Mouse (Mus musculus): ENCODE measurements around the gene Aak1. TPM values are rescaled to one million over a fixed set of nuclear protein-coding genes. Genes with fewer than 3 reads are reported as not detected.

The Aak1 gene
- polyA plus RNA-seq, 1 experiment from 2014 or later, result 39.3 TPM

GRCm38 (mm10) chr6:86947100-86947499 is 97.8 kb downstream of the Aak1 start:
- 70% methylated on average over 8 of the region's 8 CpGs for WGBS
- H3K9ac ChIP-seq (replicated peaks), result no peak overlapping the region
- no peak overlapping the region for H3K27ac ChIP-seq (replicated peaks)
- H3K4me1 ChIP-seq, result no peaks in the 10 kb centered on the region
- H3K27me3 ChIP-seq, result no peaks in the 10 kb centered on the region
- H3K36me3 ChIP-seq, result peaks cover 28% of the 10 kb centered on the region
- no peak overlapping the region for H3K4me3 ChIP-seq
- no peaks in the 10 kb centered on the region for H3K9me3 ChIP-seq
- H3K4me2 ChIP-seq (replicated peaks), result no peak overlapping the region
- ATAC-seq (replicated peaks), result no peak

- H3K9ac ChIP-seq (replicated peaks), result no peak overlapping the region
- no peak overlapping the region for H3K27ac ChIP-seq (replicated peaks)
- WGBS, result 82% methylated on average over 2 of the region's 2 CpGs
- H3K9me3 ChIP-seq, result no peaks in the 10 kb centered on the region
- H3K4me1 ChIP-seq, result no peaks in the 10 kb centered on the region
- H3K4me2 ChIP-seq (replicated peaks), result no peak overlapping the region
- no peak overlapping the region for H3K4me3 ChIP-seq
- H3K36me3 ChIP-seq, result peaks cover 31% of the 10 kb centered on the region
- ATAC-seq (replicated peaks), result no peak
- no peaks in the 10 kb centered on the region for H3K27me3 ChIP-seq
These were observed 99.4 kb downstream of the Aak1 start for GRCm38 (mm10) chr6:86948746-86949145.

- H3K9ac ChIP-seq (replicated peaks), result no peak overlapping the region
- no peak for ATAC-seq (replicated peaks)
- H3K9me3 ChIP-seq, result no peaks in the 10 kb centered on the region
- H3K27ac ChIP-seq (replicated peaks), result no peak overlapping the region
- no peaks in the 10 kb centered on the region for H3K4me1 ChIP-seq
- H3K4me2 ChIP-seq (replicated peaks), result no peak overlapping the region
- WGBS, result 76% methylated on average over 1 of the region's 1 CpGs
- H3K36me3 ChIP-seq, result peaks cover 34% of the 10 kb centered on the region
- no peaks in the 10 kb centered on the region for H3K27me3 ChIP-seq
- no peak overlapping the region for H3K4me3 ChIP-seq
These were observed 100.8 kb downstream of the Aak1 start for GRCm38 (mm10) chr6:86950141-86950540.

DNA sequence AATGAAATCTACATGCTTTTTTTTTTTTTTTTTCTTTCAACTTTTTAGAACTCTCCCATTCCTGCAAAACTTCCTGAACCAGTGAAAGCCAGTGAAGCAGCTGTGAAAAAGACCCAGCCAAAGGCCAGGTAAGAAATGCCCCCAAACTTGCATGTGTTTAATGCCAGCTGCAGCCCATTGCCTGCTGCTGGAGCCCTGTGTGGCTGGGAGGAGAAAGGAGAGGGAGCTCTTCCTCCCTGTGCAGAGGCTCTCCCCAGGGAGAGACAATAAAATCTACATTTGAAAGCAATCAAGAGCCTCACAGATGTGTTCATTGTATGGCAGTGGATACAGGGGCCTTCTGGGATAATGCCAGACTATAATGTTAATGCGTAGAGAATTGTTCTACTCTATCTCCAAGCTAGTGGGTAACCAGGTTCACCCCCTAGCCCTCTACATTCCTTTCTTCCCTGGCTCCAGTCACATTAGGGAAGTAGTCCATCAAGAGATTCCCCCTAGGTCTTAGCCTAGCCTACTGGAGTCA is 101.5 kb downstream of the Aak1 start:
- H3K27ac ChIP-seq (replicated peaks), result no peak overlapping the region
- H3K4me1 ChIP-seq, result no peaks in the 10 kb centered on the region
- H3K27me3 ChIP-seq, result no peaks in the 10 kb centered on the region
- peaks cover 32% of the 10 kb centered on the region for H3K36me3 ChIP-seq
- 65% methylated on average over 1 of the region's 1 CpGs for WGBS
- no peak overlapping the region for H3K4me2 ChIP-seq (replicated peaks)
- no peaks in the 10 kb centered on the region for H3K9me3 ChIP-seq
- no peak overlapping the region for H3K9ac ChIP-seq (replicated peaks)
- H3K4me3 ChIP-seq, result no peak overlapping the region
- no peak for ATAC-seq (replicated peaks)

DNA sequence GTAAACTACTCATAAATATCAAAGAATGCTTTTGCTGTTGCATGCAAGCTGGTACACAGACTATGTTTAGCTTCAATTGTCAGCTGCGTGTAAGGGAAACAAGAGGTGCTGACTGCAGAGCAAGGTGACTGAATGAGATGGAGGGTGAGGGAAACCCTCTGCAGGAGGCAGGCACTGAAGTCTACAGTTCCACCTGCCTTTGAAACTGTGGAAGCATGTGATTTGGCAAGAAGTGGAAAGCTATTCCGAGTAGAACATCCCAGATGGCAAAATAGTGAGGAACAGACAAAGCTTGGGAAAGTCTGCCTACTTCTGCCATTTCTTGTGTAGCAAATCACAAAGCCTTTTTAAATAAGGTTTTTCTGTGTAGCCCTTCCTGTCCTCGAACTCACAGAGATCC is 106.4 kb downstream of the Aak1 start:
- H3K4me3 ChIP-seq, result no peak overlapping the region
- H3K9ac ChIP-seq (replicated peaks), result no peak overlapping the region
- WGBS, result 77% methylated on average over 3 of the region's 3 CpGs
- peaks cover 58% of the 10 kb centered on the region for H3K36me3 ChIP-seq
- no peaks in the 10 kb centered on the region for H3K27me3 ChIP-seq
- H3K4me2 ChIP-seq (replicated peaks), result no peak overlapping the region
- no peak for ATAC-seq (replicated peaks)
- no peak overlapping the region for H3K27ac ChIP-seq (replicated peaks)
- no peaks in the 10 kb centered on the region for H3K9me3 ChIP-seq
- no peaks in the 10 kb centered on the region for H3K4me1 ChIP-seq

GRCm38 (mm10) chr6:86956206-86956605 is 106.9 kb downstream of the Aak1 start:
- Histone ChIP-seq H3K27ac (replicated peaks) (no peak overlapping the region), H3K9me3 (no peaks in the 10 kb centered on the region), H3K9ac (replicated peaks) (no peak overlapping the region), H3K27me3 (no peaks in the 10 kb centered on the region), H3K4me2 (replicated peaks) (no peak overlapping the region), H3K4me3 (no peak overlapping the region), H3K36me3 (peaks cover 57% of the 10 kb centered on the region), H3K4me1 (no peaks in the 10 kb centered on the region)
- ATAC-seq (replicated peaks), result no peak

- Histone ChIP-seq H3K4me2 (replicated peaks) (no peak overlapping the region), H3K9ac (replicated peaks) (no peak overlapping the region), H3K9me3 (no peaks in the 10 kb centered on the region), H3K27ac (replicated peaks) (no peak overlapping the region), H3K36me3 (peaks cover 57% of the 10 kb centered on the region), H3K4me1 (no peaks in the 10 kb centered on the region), H3K27me3 (no peaks in the 10 kb centered on the region), H3K4me3 (no peak overlapping the region)
- WGBS, result 96% methylated on average over 1 of the region's 1 CpGs
- no peak for ATAC-seq (replicated peaks)
These were observed 109.7 kb downstream of the Aak1 start for GRCm38 (mm10) chr6:86959006-86959405.

- no peaks in the 10 kb centered on the region for H3K9me3 ChIP-seq
- no peaks in the 10 kb centered on the region for H3K4me1 ChIP-seq
- WGBS, result 94% methylated on average over 7 of the region's 7 CpGs
- H3K27me3 ChIP-seq, result no peaks in the 10 kb centered on the region
- no peak for ATAC-seq (replicated peaks)
- peaks cover 68% of the 10 kb centered on the region for H3K36me3 ChIP-seq
- no peak overlapping the region for H3K4me2 ChIP-seq (replicated peaks)
- H3K9ac ChIP-seq (replicated peaks), result no peak overlapping the region
- no peak overlapping the region for H3K4me3 ChIP-seq
- no peak overlapping the region for H3K27ac ChIP-seq (replicated peaks)
These were observed 114.8 kb downstream of the Aak1 start for GRCm38 (mm10) chr6:86963987-86964685.

DNA sequence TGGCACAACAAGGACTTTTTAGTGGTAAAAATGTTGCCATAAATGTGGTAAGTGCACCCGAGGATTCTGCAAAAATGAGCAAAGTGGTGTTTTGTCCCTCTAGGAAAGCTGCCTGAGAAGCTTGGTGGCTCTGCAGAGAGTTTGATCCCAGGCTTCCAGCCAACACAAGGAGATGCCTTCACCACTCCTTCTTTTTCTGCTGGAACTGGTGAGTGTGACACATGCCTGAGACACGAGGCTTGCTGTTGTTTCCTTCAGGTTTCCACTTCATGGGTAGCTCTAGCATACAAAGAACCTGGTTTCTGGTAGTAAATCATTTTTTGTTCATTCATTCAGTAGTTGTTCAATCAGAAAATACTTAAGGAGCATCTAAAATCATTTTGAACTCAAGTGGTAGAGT is 117.8 kb downstream of the Aak1 start:
- WGBS, result 90% methylated on average over 2 of the region's 2 CpGs
- H3K4me1 ChIP-seq, result no peaks in the 10 kb centered on the region
- H3K27me3 ChIP-seq, result no peaks in the 10 kb centered on the region
- no peak for ATAC-seq (replicated peaks)
- H3K4me2 ChIP-seq (replicated peaks), result no peak overlapping the region
- H3K4me3 ChIP-seq, result no peak overlapping the region
- H3K27ac ChIP-seq (replicated peaks), result no peak overlapping the region
- no peak overlapping the region for H3K9ac ChIP-seq (replicated peaks)
- H3K9me3 ChIP-seq, result no peaks in the 10 kb centered on the region
- H3K36me3 ChIP-seq, result peaks cover 64% of the 10 kb centered on the region

- Histone ChIP-seq H3K9ac (replicated peaks) (no peak overlapping the region), H3K27me3 (no peaks in the 10 kb centered on the region), H3K4me2 (replicated peaks) (no peak overlapping the region), H3K36me3 (peaks cover 26% of the 10 kb centered on the region), H3K4me1 (no peaks in the 10 kb centered on the region), H3K4me3 (no peak overlapping the region), H3K9me3 (no peaks in the 10 kb centered on the region), H3K27ac (replicated peaks) (no peak overlapping the region)
- WGBS, result 95% methylated on average over 4 of the region's 4 CpGs
- ATAC-seq (replicated peaks), result no peak
These were observed 124.6 kb downstream of the Aak1 start for GRCm38 (mm10) chr6:86973956-86974355.

GRCm38 (mm10) chr6:86978156-86978908 is 129.0 kb downstream of the Aak1 start:
- 91% methylated on average over 8 of the region's 8 CpGs for WGBS
- no peak for ATAC-seq (replicated peaks)
- peaks cover 15% of the 10 kb centered on the region for H3K36me3 ChIP-seq

GRCm38 (mm10) chr6:86978909-86979265 is 129.6 kb downstream of the Aak1 start:
- Histone ChIP-seq H3K4me2 (replicated peaks) (no peak overlapping the region), H3K4me3 (no peak overlapping the region), H3K27me3 (no peaks in the 10 kb centered on the region), H3K36me3 (peaks cover 16% of the 10 kb centered on the region), H3K9ac (replicated peaks) (no peak overlapping the region), H3K4me1 (no peaks in the 10 kb centered on the region), H3K9me3 (no peaks in the 10 kb centered on the region), H3K27ac (replicated peaks) (no peak overlapping the region)
- WGBS, result 91% methylated on average over 6 of the region's 6 CpGs
- ATAC-seq (replicated peaks), result no peak

More at GRCm38 (mm10) chr6:86978156-86978908, 129.0 kb downstream of the Aak1 start:
- H3K4me3 ChIP-seq, result no peak overlapping the region
- H3K9me3 ChIP-seq, result no peaks in the 10 kb centered on the region
- H3K27me3 ChIP-seq, result no peaks in the 10 kb centered on the region
- no peak overlapping the region for H3K4me2 ChIP-seq (replicated peaks)
- H3K4me1 ChIP-seq, result no peaks in the 10 kb centered on the region
- H3K9ac ChIP-seq (replicated peaks), result no peak overlapping the region
- H3K27ac ChIP-seq (replicated peaks), result no peak overlapping the region
